Mouse (Mus musculus) heart, adult 2 months (tissue): ENCODE measurements around the gene Hdgf.

Source experiments
- CTCF ChIP-seq: fragments of 200-600 bp; IDR thresholded peaks from 2 replicates; pipeline ENCODE4 v1.8.1; 2022; ENCODE audit warnings: antibody characterized with exemption, mild to moderate bottlenecking, moderate library complexity
- EP300 ChIP-seq: fragments of 200-500 bp; IDR thresholded peaks from 2 replicates; pipeline ENCODE4 v1.6.1; 2011; ENCODE audit warnings: low read depth, low read length, control low read depth; ENCODE audit not compliant: insufficient read depth
- POLR2A ChIP-seq: fragments of 200-500 bp; IDR thresholded peaks from 2 replicates; pipeline ENCODE4 v1.6.1; 2011; ENCODE audit warnings: mild to moderate bottlenecking, low read depth, low read length, control low read depth; ENCODE audit not compliant: insufficient read depth

GRCm38 (mm10) chr3:87909381-87909780, 3.3 kb downstream of the Hdgf start:
- no peak for TF ChIP-seq CTCF
- TF ChIP-seq EP300, result no peak
- TF ChIP-seq POLR2A, result no peak
